Mouse (Mus musculus) lung, adult 2 months (tissue): ENCODE data around the gene Rbms3.

Experiments
- CTCF ChIP-seq: fragments of 200-500 bp; IDR thresholded peaks from 2 replicates; pipeline ENCODE4 v1.5.1; 2011; ENCODE audit warnings: mild to moderate bottlenecking, low read length, control low read depth; ENCODE audit not compliant: insufficient read depth
- POLR2A ChIP-seq: fragments of 200-500 bp; IDR thresholded peaks from 2 replicates; pipeline ENCODE4 v1.6.1; 2011; ENCODE audit warnings: low read depth, mild to moderate bottlenecking, control low read depth, low read length, borderline replicate concordance; ENCODE audit errors: extremely low read depth

- no peak for TF ChIP-seq POLR2A
- TF ChIP-seq CTCF, result no peak
Measured at GRCm38 (mm10) chr9:117126816-117127215, 502.9 kb downstream of the Rbms3 start.
